ENCODE assay signal across 22 mouse cellular contexts in genomic region chr14:76940507-76940906, GRCm38 (mm10).
"Had no signal": no experiment of that assay in that cellular context is flagged by ENCODE, and none has a peak within 500 bp of the region (broad histone marks: within the 10 kb centered on the region; RNA-seq: fewer than 3 reads in every experiment).

No protein-coding gene starts in this region.

- ATAC-seq: hindbrain, embryonic 16.5 days; hindbrain, postnatal 0 days; inflammation-experienced regulatory T-cells, adult 6 months; intestine, embryonic 15.5 days; intestine, embryonic 16.5 days; intestine, postnatal 0 days had no signal

- DNase-seq: heart, postnatal 10 days; heart, postnatal 14 days; heart, postnatal 36 days; heart, postnatal 4 days; kidney, adult 11 months; kidney, adult 18-20 months; kidney, adult 2 months; kidney, adult 8-10 months; kidney, adult 9 months; kidney, postnatal 10 days; kidney, postnatal 14 days; kidney, postnatal 25 days; kidney, postnatal 36 days; kidney, postnatal 4 days; layer of hippocampus, adult 9-11 months; layer of hippocampus, postnatal 36 days had no signal
